Mouse (Mus musculus) cerebellum, adult 8-10 months (tissue): Measurements from ENCODE around the gene Gm10024.
"Not testable (repeated sequence)": the region's sequence is repeated elsewhere in the genome, so short reads cannot be mapped to it uniquely, and the experiment has no call there.

Source experiments
- DNase-seq: peaks from one replicate; pipeline ENCODE4 v3.0.0; 2022

Gm10024 gene

DNA sequence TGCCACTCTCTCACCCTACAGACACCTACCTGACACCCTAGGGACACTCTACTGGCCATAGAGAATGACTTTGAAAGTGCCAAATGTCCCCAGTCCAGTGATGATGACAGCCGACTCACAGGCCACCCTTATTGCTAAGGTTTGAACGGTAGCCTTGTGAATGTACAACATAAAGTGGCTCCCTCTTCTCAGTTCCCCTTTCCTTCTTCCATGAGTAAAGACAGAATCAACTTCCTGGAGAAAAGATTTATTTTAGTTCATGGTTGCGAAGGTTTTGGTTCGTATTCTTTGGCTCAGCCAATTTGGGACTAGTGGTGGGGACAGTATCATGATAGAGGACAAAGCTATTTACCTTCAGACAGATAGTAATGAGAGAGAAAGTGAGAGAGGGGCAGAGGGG, 27.7 kb downstream of the Gm10024 start:
- DNase-seq = no peak

DNA sequence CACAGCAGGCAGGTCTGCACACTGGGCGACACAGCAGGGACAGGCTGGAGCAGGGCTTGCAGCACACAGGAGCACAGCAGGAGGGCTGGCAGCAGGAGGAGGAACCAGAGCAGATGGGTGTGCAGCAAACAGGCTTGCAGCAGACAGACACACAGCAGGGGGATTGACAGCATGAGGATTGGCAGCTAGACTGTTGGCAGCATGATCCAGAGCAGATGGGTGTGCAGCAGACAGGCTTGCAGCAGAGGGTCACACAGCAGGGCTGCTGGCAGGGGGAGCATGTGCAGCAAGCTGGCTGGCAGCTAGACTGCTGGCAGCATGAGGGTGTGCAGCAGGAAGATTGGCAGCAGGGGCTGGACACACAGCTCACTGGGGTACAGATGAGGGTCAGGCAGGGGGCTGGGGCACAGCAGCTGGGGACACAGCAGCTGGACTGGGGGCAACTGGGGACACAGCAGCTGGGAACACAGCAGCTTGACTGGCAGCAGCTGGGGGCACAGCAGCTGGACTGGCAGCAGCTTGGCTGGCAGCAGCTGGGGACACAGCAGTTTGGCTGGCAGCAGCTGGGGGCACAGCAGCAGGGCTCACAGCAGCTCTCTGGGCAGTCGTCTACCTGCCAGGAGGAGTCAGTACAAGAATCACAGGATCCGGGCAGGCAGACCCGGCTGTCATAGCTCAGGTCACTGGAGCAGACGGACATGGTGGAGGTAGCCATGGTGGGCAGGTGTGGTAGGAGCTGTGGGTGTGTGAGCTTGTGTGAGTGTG, 30.8 kb downstream of the Gm10024 start, which contains the start of gene Gm18596:
Gene Gm18596 (minus strand): TSS at position 715 of the 765 bp plus-strand sequence.
- DNase-seq = not testable (repeated sequence)

DNA sequence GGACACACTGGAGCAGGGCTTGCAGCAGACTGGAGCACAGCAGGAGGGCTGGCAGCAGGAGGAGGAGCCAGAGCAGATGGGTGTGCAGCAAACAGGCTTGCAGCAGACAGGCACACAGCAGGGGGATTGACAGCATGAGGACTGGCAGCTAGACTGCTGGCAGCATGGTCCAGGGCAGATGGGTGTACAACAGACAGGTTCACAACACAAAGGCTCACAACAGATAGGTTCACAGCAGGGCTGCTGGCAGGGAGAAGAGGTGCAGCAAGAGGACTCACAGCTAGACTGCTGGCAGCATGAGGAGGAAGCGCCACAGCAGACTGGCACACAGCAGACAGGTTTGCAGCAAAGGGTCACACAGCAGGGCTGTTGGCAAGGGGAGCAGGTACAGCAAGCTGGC, 39.4 kb downstream of the Gm10024 start:
- DNase-seq = not testable (repeated sequence)

DNA sequence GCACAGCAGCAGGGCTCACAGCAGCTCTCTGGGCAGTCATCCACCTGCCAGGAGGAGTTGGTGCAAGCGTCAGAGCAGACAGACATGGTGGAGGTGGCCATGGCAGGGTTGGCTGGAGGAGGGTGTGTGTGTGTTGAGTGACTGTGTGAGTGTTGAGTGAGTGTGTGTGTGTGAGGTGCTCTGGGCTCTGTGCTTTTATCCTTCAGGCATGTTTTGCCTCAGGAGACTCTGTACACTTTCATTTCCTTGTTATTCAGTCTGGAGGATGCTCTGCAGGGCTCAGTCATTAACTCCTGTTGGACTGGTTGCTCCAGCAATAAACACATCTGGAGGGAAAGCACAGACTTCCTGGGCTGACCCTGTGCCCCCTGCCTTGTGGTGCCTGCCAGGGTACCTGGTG, 40.0 kb downstream of the Gm10024 start, which contains the start of gene Gm9736:
Gene Gm9736 (minus strand): TSS at position 101 of the 400 bp plus-strand sequence.
- DNase-seq = not testable (repeated sequence)

DNA sequence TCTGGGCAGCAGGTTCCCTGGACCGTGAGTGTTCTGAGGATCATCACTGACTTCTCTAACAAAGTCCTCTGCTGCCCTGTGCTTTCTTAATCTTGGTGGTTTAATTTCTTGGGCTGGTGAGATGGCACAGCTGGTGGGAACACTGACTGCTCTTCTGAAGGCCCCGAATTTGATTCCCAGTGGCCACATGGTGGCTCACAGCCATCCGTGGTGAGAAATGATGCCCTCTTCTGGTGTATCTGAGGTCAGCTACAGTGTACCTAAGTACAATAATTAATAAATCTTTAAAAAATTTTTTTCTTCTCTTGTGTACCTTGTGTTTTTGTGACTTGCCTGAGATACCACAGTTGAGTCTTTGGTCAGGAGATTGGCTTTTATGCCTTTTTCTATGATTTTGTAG, 41.1 kb downstream of the Gm10024 start:
- not testable (repeated sequence) for DNase-seq

DNA sequence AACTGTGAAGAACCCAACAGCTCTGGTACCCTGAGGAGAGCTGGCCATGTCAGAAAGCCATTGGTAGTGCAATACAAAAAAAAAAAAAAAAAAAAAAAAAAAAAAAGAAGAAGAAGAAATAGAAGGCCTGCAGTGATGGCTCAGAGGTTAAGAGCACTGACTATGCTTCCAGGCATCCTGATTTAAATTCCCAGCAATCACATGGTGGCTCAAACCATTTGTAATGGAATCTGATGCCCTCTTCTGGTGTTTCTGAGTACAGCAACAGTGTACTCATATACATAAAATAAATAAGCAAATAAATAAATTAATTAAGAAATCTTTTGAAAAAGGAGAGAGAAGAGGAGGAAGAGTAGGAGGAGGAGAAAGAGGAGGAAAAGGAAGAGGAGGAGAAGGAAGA, 42.2 kb downstream of the Gm10024 start:
- DNase-seq = no peak

DNA sequence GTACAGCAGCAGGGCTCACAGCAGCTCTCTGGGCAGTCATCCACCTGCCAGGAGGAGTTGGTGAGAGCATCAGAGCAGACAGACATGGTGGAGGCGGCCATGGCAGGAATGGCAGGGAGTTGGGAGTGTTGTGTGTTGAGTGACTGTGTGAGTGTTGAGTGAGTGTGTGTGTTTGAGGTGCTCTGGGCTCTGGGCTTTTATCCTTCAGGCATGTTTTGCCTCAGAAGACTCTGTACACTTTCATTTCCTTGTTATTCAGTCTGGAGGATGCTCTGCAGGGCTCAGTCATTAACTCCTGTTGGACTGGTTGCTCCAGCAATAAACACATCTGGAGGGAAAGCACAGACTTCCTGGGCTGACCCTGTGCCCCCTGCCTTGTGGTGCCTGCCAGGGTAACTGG, 48.3 kb downstream of the Gm10024 start, which contains the start of gene Gm3233:
Gene Gm3233 (minus strand): TSS at position 101 of the 400 bp plus-strand sequence.
- not testable (repeated sequence) for DNase-seq
